8 mouse cellular contexts compared by ENCODE assay signal in the genomic region with DNA sequence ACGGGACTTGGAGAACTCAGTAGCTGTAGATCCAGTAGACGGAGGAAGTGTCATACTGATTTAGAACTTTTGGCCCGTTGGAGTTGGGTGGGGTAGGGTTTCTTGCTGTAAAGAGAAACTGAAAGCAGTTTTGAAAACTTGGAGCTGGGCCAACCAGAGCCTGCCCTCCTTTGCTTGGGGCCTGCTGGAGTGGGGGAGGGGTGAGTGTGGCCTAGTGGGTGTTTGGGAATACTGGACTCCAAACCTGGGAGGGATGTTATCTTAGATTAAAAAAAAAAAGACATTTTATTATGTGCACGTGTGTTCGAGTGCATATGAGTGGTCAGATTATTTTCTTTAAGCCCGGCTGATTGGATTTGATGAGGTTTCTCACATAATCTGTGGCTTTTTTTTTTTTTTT. TPM values are rescaled to one million over a fixed set of nuclear protein-coding genes. Genes with fewer than 3 reads are reported as not detected.
A peak's percentile ranks its signal among the peaks of the same experiment; 100 is the strongest.
DNase-seq lines count a peak whose midpoint lies in the region; ATAC-seq and TF ChIP-seq lines count a peak whose summit lies in the region.

No protein-coding gene starts in this region.

- H3K27me3 ChIP-seq in cerebellum, adult 2 months (ENCODE audit: control insufficient read depth, insufficient read depth, low read length) = no peaks in the 10 kb centered on the region
- H3K27me3 ChIP-seq in intestine, embryonic 15.5 days (replicated peaks) = no peaks in the 10 kb centered on the region
- no peaks in the 10 kb centered on the region for H3K27me3 ChIP-seq in liver, embryonic 11.5 days (replicated peaks; ENCODE audit: control insufficient read depth, insufficient read depth, low read length)
- H3K27me3 ChIP-seq in myocyte (ENCODE audit: control insufficient read depth, insufficient read depth, insufficient read length) = no peaks in the 10 kb centered on the region

- DNase-seq in right cerebral cortex, postnatal 10 days (ENCODE audit: low spot score in 2 of 2) = peak; percentile 60 to 66
- DNase-seq in right cerebral cortex, adult 2 months (ENCODE audit: low spot score in 2 of 2) = no peak
- DNase-seq in cerebellum, adult 2 months = peak; percentile 65 to 69
- peak; percentile 38 to 68 for DNase-seq in gastrocnemius, postnatal 36 days
- DNase-seq in liver, embryonic 11.5 days (ENCODE audit: low spot score) = no peak
- peak; percentile 57 to 79 for DNase-seq in thymus, adult 18-20 months

- 20% methylated on average over 6 of the region's 6 CpGs for WGBS in cerebellum, adult 2 months
- WGBS in intestine, embryonic 15.5 days = 27% methylated on average over 6 of the region's 6 CpGs
- 24% methylated on average over 6 of the region's 6 CpGs for WGBS in liver, embryonic 11.5 days

- peaks cover 5% of the 10 kb centered on the region for H3K79me2 ChIP-seq in myocyte (ENCODE audit: control insufficient read depth, insufficient read depth)

- H3K4me2 ChIP-seq in intestine, embryonic 15.5 days (replicated peaks) = peak overlapping the region; percentile 86
- H3K4me2 ChIP-seq in liver, embryonic 11.5 days = peak overlapping the region; percentile 100
- peak overlapping the region; percentile 75 for H3K4me2 ChIP-seq in myocyte (ENCODE audit: low read depth)

- TF ChIP-seq POLR2A in cerebellum, adult 2 months (IDR thresholded peaks at IDR 0.05; ENCODE audit: borderline replicate concordance, insufficient read depth, low read length) = no peak
- TF ChIP-seq POLR2A in myocyte (IDR thresholded peaks at IDR 0.05; ENCODE audit: insufficient read length, low read depth) = no peak

- no peak for TF ChIP-seq CTCF in cerebellum, adult 2 months (IDR thresholded peaks at IDR 0.05; ENCODE audit: borderline replicate concordance, insufficient read depth, low read depth, low read length)

- no peaks in the 10 kb centered on the region for H3K9me3 ChIP-seq in intestine, embryonic 15.5 days
- no peaks in the 10 kb centered on the region for H3K9me3 ChIP-seq in liver, embryonic 11.5 days (ENCODE audit: control insufficient read depth, low read length)

- H3K4me3 ChIP-seq in cerebellum, adult 2 months (replicated peaks; ENCODE audit: insufficient read depth, low read depth, low read length) = peak overlapping the region; percentile 5
- H3K4me3 ChIP-seq in intestine, embryonic 15.5 days (replicated peaks) = no peak overlapping the region; the same call in 1 of the 2 replicates
- H3K4me3 ChIP-seq in liver, embryonic 11.5 days (ENCODE audit: low read depth, low read length) = peak overlapping the region; percentile 34
- H3K4me3 ChIP-seq in myocyte = no peak overlapping the region

- H3K36me3 ChIP-seq in intestine, embryonic 15.5 days = no peaks in the 10 kb centered on the region
- H3K36me3 ChIP-seq in liver, embryonic 11.5 days (ENCODE audit: control insufficient read depth, insufficient read depth, low read length) = no peaks in the 10 kb centered on the region
- no peaks in the 10 kb centered on the region for H3K36me3 ChIP-seq in myocyte (ENCODE audit: control insufficient read depth, insufficient read depth)

- H3K27ac ChIP-seq in cerebellum, adult 2 months (ENCODE audit: insufficient read depth, low read length) = peak overlapping the region; percentile 54; the same call in 1 of the 2 replicates
- H3K27ac ChIP-seq in intestine, embryonic 15.5 days = peak overlapping the region; percentile 64
- H3K27ac ChIP-seq in liver, embryonic 11.5 days (ENCODE audit: low read depth, low read length) = peak overlapping the region; percentile 89

- H3K9ac ChIP-seq in intestine, embryonic 15.5 days = no peak overlapping the region
- peak overlapping the region; percentile 55 for H3K9ac ChIP-seq in liver, embryonic 11.5 days (ENCODE audit: low read depth, low read length)

- intact Hi-C loops in gastrocnemius, postnatal 36 days (cut with DNase I) = loop anchor here (5.0 kb wide), 3 partner anchors 32 to 77 kb away; no protein-coding TSS in a partner anchor

- no peak overlapping the region for H3ac ChIP-seq in myocyte (ENCODE audit: control insufficient read depth, insufficient read length)

- 0 out of 2 replicates have a peak, but pooled peaks have one; percentile 7 for ATAC-seq in intestine, embryonic 15.5 days
- ATAC-seq in liver, embryonic 11.5 days (replicated peaks; ENCODE audit: low FRiP score) = no peak

- peaks cover 13% of the 10 kb centered on the region for H3K4me1 ChIP-seq in cerebellum, adult 2 months (ENCODE audit: control insufficient read depth, insufficient read depth, low read length)
- H3K4me1 ChIP-seq in intestine, embryonic 15.5 days (replicated peaks) = peaks cover 13% of the 10 kb centered on the region
- H3K4me1 ChIP-seq in liver, embryonic 11.5 days (replicated peaks; ENCODE audit: control insufficient read depth, insufficient read depth, low read length) = peaks cover 27% of the 10 kb centered on the region

TF ChIP-seq in myocyte, 11 proteins besides CTCF, POLR2A, EP300 and RAD21:
- no peak for TF ChIP-seq MYOG (IDR thresholded peaks at IDR 0.05; ENCODE audit: control insufficient read depth in 1 of 3, insufficient read depth in 1 of 3, insufficient read length in 2 of 3, low read depth in 2 of 3)
- TF ChIP-seq E2F4 (IDR thresholded peaks at IDR 0.05; ENCODE audit: insufficient read depth) = no peak
TF ChIP-seq in myocyte: peak in this region for 0.

RNA-seq across cellular contexts. Expression of a gene that starts 3.2 kb away (rescaled TPM):
- 40.5 and 43.4 TPM in 2 replicates for polyA plus RNA-seq in cerebellum, adult 2 months (2012; rRNA removed)
- 10 to 100 TPM; 50.9 to 62.0 TPM for total RNA-seq in gastrocnemius, postnatal 36 days (2021)
- 3.7 and 4.3 TPM in 2 replicates for polyA plus RNA-seq in intestine, embryonic 15.5 days (2015; fragmentation: Nextera tagmentation; extraction: Ambion mirVana)
- 7.3 and 8.7 TPM in 2 replicates for polyA plus RNA-seq in liver, embryonic 11.5 days (2014; fragmentation: Nextera tagmentation; extraction: Ambion mirVana)
- polyA plus RNA-seq in myocyte (2012; fragmentation: generic; extraction: Trizol) = 4.2 TPM

RNA-seq across cellular contexts. Expression of a gene that starts 30.6 kb away (rescaled TPM):
- not detected in 2 replicates for polyA plus RNA-seq in cerebellum, adult 2 months (2012; rRNA removed)
- not detected for total RNA-seq in gastrocnemius, postnatal 36 days (2021)
- 0.11 and 0.29 TPM in 2 replicates for polyA plus RNA-seq in intestine, embryonic 15.5 days (2015; fragmentation: Nextera tagmentation; extraction: Ambion mirVana)
- 0.12 and 0.38 TPM in 2 replicates for polyA plus RNA-seq in liver, embryonic 11.5 days (2014; fragmentation: Nextera tagmentation; extraction: Ambion mirVana)
- polyA plus RNA-seq in myocyte (2012; fragmentation: generic; extraction: Trizol) = 0.12 TPM

Comparison
In these comparisons a context has a peak if more than half of its experiments do, and no peak if none do; other contexts are left out.
1. DNase-seq: peak in right cerebral cortex, postnatal 10 days (2 of 2), cerebellum, adult 2 months (2 of 2), gastrocnemius, postnatal 36 days (2 of 2) and thymus, adult 18-20 months (2 of 2); none in right cerebral cortex, adult 2 months (0 of 2) and liver, embryonic 11.5 days (single experiment).
2. H3K4me3 ChIP-seq: peak in cerebellum, adult 2 months (single experiment) and liver, embryonic 11.5 days (single experiment); none in intestine, embryonic 15.5 days (single experiment) and myocyte (single experiment).
3. Peak in every context shown above with its lines, with median percentiles within 50 percentile points of each other: H3K27ac ChIP-seq and H3K4me2 ChIP-seq.